18 mouse cellular contexts compared by ENCODE assay signal in genomic region chr5:30931378-30931777, GRCm38 (mm10). TPM values are rescaled to one million over a fixed set of nuclear protein-coding genes. Genes with fewer than 3 reads are reported as not detected.
DNase-seq lines count a peak whose midpoint lies in the region; ATAC-seq and TF ChIP-seq lines count a peak whose summit lies in the region.
"Had no signal": no experiment of that assay in that cellular context is flagged by ENCODE, and none has a peak within 500 bp of the region (broad histone marks: within the 10 kb centered on the region; RNA-seq: fewer than 3 reads in every experiment).

No protein-coding gene starts in this region.

- no peak overlapping the region for H3ac ChIP-seq in C2C12 (ENCODE audit: control insufficient read depth, insufficient read length, low read depth)

- H3K27me3 ChIP-seq in embryonic facial prominence, embryonic 14.5 days (replicated peaks; ENCODE audit: control insufficient read depth, insufficient read depth, low read length), result no peaks in the 10 kb centered on the region
- no peaks in the 10 kb centered on the region; the same call in 1 of the 2 replicates for H3K27me3 ChIP-seq in embryonic facial prominence, embryonic 10.5 days (replicated peaks; ENCODE audit: low read depth, poor library complexity, severe bottlenecking)
- H3K27me3 ChIP-seq in C2C12 (ENCODE audit: control insufficient read depth, insufficient read depth, insufficient read length), result no peaks in the 10 kb centered on the region
- H3K27me3 ChIP-seq: forebrain, embryonic 15.5 days; heart, embryonic 15.5 days; hindbrain, embryonic 13.5 days had no signal

- intact Hi-C loops in gastrocnemius, postnatal 14 days (cut with DNase I; ENCODE audit: low total_unique reads), result no loop called here

- no peak for TF ChIP-seq CTCF in C2C12 (IDR thresholded peaks at IDR 0.05; ENCODE audit: control insufficient read depth, insufficient read depth, insufficient read length)

- DNase-seq in embryonic facial prominence, embryonic 14.5 days (ENCODE audit: low spot score), result peak; percentile 50
- no peak for DNase-seq in embryonic facial prominence, embryonic 10.5 days (ENCODE audit: low spot score)
- DNase-seq in gastrocnemius, postnatal 14 days, result peak; percentile 62
- DNase-seq in gastrocnemius, adult 8-10 months (ENCODE audit: low spot score in 2 of 2), result no peak
- DNase-seq in skeletal muscle tissue, adult 2 months (ENCODE audit: low read depth, low spot score), result peak; percentile 62
- no peak for DNase-seq in natural killer cell, adult 2 months (ENCODE audit: low spot score in 2 of 2)
- DNase-seq: adrenal gland, postnatal 14 days; B cell, adult 2 months; cerebellum, adult 18-20 months; cerebellum, postnatal 36 days; heart, postnatal 14 days; kidney, adult 2 months had no signal

- H3K4me2 ChIP-seq in embryonic facial prominence, embryonic 14.5 days (ENCODE audit: low read depth, low read length), result no peak overlapping the region
- H3K4me2 ChIP-seq: forebrain, embryonic 15.5 days; heart, embryonic 15.5 days; hindbrain, embryonic 13.5 days had no signal

- H3K4me1 ChIP-seq in embryonic facial prominence, embryonic 14.5 days (ENCODE audit: control insufficient read depth, insufficient read depth, low read length), result no peaks in the 10 kb centered on the region
- peaks cover 7% of the 10 kb centered on the region; the same call in 1 of the 2 replicates for H3K4me1 ChIP-seq in embryonic facial prominence, embryonic 10.5 days
- H3K4me1 ChIP-seq: hindbrain, embryonic 13.5 days had no signal

- no peaks in the 10 kb centered on the region for H3K79me2 ChIP-seq in C2C12 (ENCODE audit: control insufficient read depth, insufficient read depth)

- H3K9ac ChIP-seq in embryonic facial prominence, embryonic 14.5 days (ENCODE audit: low read depth, low read length), result no peak overlapping the region
- H3K9ac ChIP-seq: forebrain, embryonic 15.5 days; heart, embryonic 15.5 days; hindbrain, embryonic 13.5 days had no signal

- no peaks in the 10 kb centered on the region for H3K9me3 ChIP-seq in embryonic facial prominence, embryonic 14.5 days (ENCODE audit: control insufficient read depth, low read length)
- H3K9me3 ChIP-seq in embryonic facial prominence, embryonic 10.5 days, result no peaks in the 10 kb centered on the region
- H3K9me3 ChIP-seq: forebrain, embryonic 15.5 days; heart, embryonic 15.5 days; hindbrain, embryonic 13.5 days had no signal

- no peaks in the 10 kb centered on the region for H3K79me3 ChIP-seq in C2C12 (ENCODE audit: low read depth)

- H3K36me3 ChIP-seq in embryonic facial prominence, embryonic 14.5 days (ENCODE audit: control insufficient read depth, insufficient read depth, low read length), result no peaks in the 10 kb centered on the region
- no peaks in the 10 kb centered on the region for H3K36me3 ChIP-seq in embryonic facial prominence, embryonic 10.5 days (replicated peaks)
- no peaks in the 10 kb centered on the region for H3K36me3 ChIP-seq in C2C12 (ENCODE audit: control insufficient read depth, insufficient read depth)
- H3K36me3 ChIP-seq: forebrain, embryonic 15.5 days; heart, embryonic 15.5 days had no signal

- no peak overlapping the region for H3K27ac ChIP-seq in embryonic facial prominence, embryonic 14.5 days (replicated peaks; ENCODE audit: low read depth, low read length)
- no peak overlapping the region for H3K27ac ChIP-seq in embryonic facial prominence, embryonic 10.5 days (replicated peaks)
- H3K27ac ChIP-seq: forebrain, embryonic 15.5 days; heart, embryonic 15.5 days; hindbrain, embryonic 13.5 days had no signal

- WGBS in embryonic facial prominence, embryonic 14.5 days, result 85% methylated on average over 4 of the region's 4 CpGs
- WGBS in embryonic facial prominence, embryonic 10.5 days, result 86% methylated on average over 4 of the region's 4 CpGs

- ATAC-seq in embryonic facial prominence, embryonic 14.5 days (ENCODE audit: low read depth), result 0 out of 2 replicates have a peak, but pooled peaks have one; percentile 7
- ATAC-seq: forebrain, embryonic 15.5 days had no signal

- no peak overlapping the region for H3K4me3 ChIP-seq in embryonic facial prominence, embryonic 14.5 days (ENCODE audit: low read depth, low read length)
- H3K4me3 ChIP-seq in embryonic facial prominence, embryonic 10.5 days, result no peak overlapping the region
- H3K4me3 ChIP-seq in C2C12 (ENCODE audit: insufficient read depth, poor library complexity, severe bottlenecking), result no peak overlapping the region
- H3K4me3 ChIP-seq: forebrain, embryonic 15.5 days; heart, embryonic 15.5 days; hindbrain, embryonic 13.5 days had no signal

TF ChIP-seq in C2C12, 6 proteins besides CTCF, POLR2A, EP300 and RAD21:
- TF ChIP-seq MYOD1 (IDR thresholded peaks at IDR 0.05; ENCODE audit: control insufficient read depth, insufficient read length, low read depth), result peak; percentile 41
- no peak for TF ChIP-seq MAX (IDR thresholded peaks at IDR 0.05)

RNA-seq across cellular contexts. Expression of gene Khk, which starts 10.1 kb away (rescaled TPM):
- 22.1 and 24.7 TPM in 2 replicates for polyA plus RNA-seq in embryonic facial prominence, embryonic 14.5 days (2014; fragmentation: Nextera tagmentation; extraction: Ambion mirVana)
- polyA plus RNA-seq in embryonic facial prominence, embryonic 10.5 days (2016; fragmentation: Nextera tagmentation; extraction: Ambion mirVana), result 8.1 and 9.9 TPM in 2 replicates
- 10 to 100 TPM; 31.4 to 32.7 TPM for total RNA-seq in gastrocnemius, postnatal 14 days (2021)
- 10 to 100 TPM; 35.7 to 40.5 (median 38.2) TPM for total RNA-seq in gastrocnemius, adult 8-10 months (2022)
- 16.2 TPM for polyA plus RNA-seq in C2C12 (2012; fragmentation: generic; extraction: Trizol)

RNA-seq across cellular contexts. Expression of gene Cgref1, which starts 14.0 kb away (rescaled TPM):
- polyA plus RNA-seq in embryonic facial prominence, embryonic 14.5 days (2014; fragmentation: Nextera tagmentation; extraction: Ambion mirVana), result 30.9 and 51.1 TPM in 2 replicates
- 2.2 and 3.2 TPM in 2 replicates for polyA plus RNA-seq in embryonic facial prominence, embryonic 10.5 days (2016; fragmentation: Nextera tagmentation; extraction: Ambion mirVana)
- total RNA-seq in gastrocnemius, postnatal 14 days (2021), result 1 to 10 TPM; 4.5 to 7.7 TPM
- 1 to 10 TPM; 2.2 to 4.9 (median 3.3) TPM for total RNA-seq in gastrocnemius, adult 8-10 months (2022)
- polyA plus RNA-seq in C2C12 (2012; fragmentation: generic; extraction: Trizol), result 8.2 TPM
- total RNA-seq: hematopoietic stem cell, adult 5-6 weeks; MEL had no signal

RNA-seq across cellular contexts. Expression of gene Emilin1, which starts 18.2 kb away (rescaled TPM):
- 200 and 225 TPM in 2 replicates for polyA plus RNA-seq in embryonic facial prominence, embryonic 14.5 days (2014; fragmentation: Nextera tagmentation; extraction: Ambion mirVana)
- polyA plus RNA-seq in embryonic facial prominence, embryonic 10.5 days (2016; fragmentation: Nextera tagmentation; extraction: Ambion mirVana), result 158 and 162 TPM in 2 replicates
- 10 to 100 TPM; 25.7 to 31.3 TPM for total RNA-seq in gastrocnemius, postnatal 14 days (2021)
- 1 to 10 TPM; 1.7 to 3.0 (median 2.8) TPM for total RNA-seq in gastrocnemius, adult 8-10 months (2022)
- polyA plus RNA-seq in C2C12 (2012; fragmentation: generic; extraction: Trizol), result 9.9 TPM

RNA-seq across cellular contexts. Expression of gene Ost4, which starts 23.8 kb away (rescaled TPM):
- 507 and 572 TPM in 2 replicates for polyA plus RNA-seq in embryonic facial prominence, embryonic 14.5 days (2014; fragmentation: Nextera tagmentation; extraction: Ambion mirVana)
- polyA plus RNA-seq in embryonic facial prominence, embryonic 10.5 days (2016; fragmentation: Nextera tagmentation; extraction: Ambion mirVana), result 399 and 407 TPM in 2 replicates
- total RNA-seq in gastrocnemius, postnatal 14 days (2021), result 100 to 1,000 TPM; 119 to 134 TPM
- total RNA-seq in gastrocnemius, adult 8-10 months (2022), result 100 to 1,000 TPM in 2 of 4 experiments, 10 to 100 TPM in 2; 96.6 to 117 (median 105) TPM
- 348 TPM for polyA plus RNA-seq in C2C12 (2012; fragmentation: generic; extraction: Trizol)

RNA-seq across cellular contexts. Expression of gene Preb, which starts 28.8 kb away (rescaled TPM):
- 85.3 and 91.2 TPM in 2 replicates for polyA plus RNA-seq in embryonic facial prominence, embryonic 14.5 days (2014; fragmentation: Nextera tagmentation; extraction: Ambion mirVana)
- 142 and 150 TPM in 2 replicates for polyA plus RNA-seq in embryonic facial prominence, embryonic 10.5 days (2016; fragmentation: Nextera tagmentation; extraction: Ambion mirVana)
- total RNA-seq in gastrocnemius, postnatal 14 days (2021), result 10 to 100 TPM; 77.5 to 90.5 TPM
- total RNA-seq in gastrocnemius, adult 8-10 months (2022), result 10 to 100 TPM; 70.1 to 75.2 (median 74.2) TPM
- polyA plus RNA-seq in C2C12 (2012; fragmentation: generic; extraction: Trizol), result 108 TPM

Comparison
In these comparisons a context has a peak if more than half of its experiments do, and no peak if none do; other contexts are left out.
1. DNase-seq: peak in embryonic facial prominence, embryonic 14.5 days (single experiment), gastrocnemius, postnatal 14 days (single experiment) and skeletal muscle tissue, adult 2 months (single experiment); none in embryonic facial prominence, embryonic 10.5 days (single experiment), gastrocnemius, adult 8-10 months (0 of 2) and natural killer cell, adult 2 months (0 of 2).
2. RNA of gene Emilin1, which starts 18.2 kb away (polyA plus RNA-seq): 200 to 225 TPM in embryonic facial prominence, embryonic 14.5 days and 158 to 162 TPM in embryonic facial prominence, embryonic 10.5 days; 9.9 TPM in C2C12 (single experiment); every median in the first group is over 10 times any median in the second.